In the genomic region with DNA sequence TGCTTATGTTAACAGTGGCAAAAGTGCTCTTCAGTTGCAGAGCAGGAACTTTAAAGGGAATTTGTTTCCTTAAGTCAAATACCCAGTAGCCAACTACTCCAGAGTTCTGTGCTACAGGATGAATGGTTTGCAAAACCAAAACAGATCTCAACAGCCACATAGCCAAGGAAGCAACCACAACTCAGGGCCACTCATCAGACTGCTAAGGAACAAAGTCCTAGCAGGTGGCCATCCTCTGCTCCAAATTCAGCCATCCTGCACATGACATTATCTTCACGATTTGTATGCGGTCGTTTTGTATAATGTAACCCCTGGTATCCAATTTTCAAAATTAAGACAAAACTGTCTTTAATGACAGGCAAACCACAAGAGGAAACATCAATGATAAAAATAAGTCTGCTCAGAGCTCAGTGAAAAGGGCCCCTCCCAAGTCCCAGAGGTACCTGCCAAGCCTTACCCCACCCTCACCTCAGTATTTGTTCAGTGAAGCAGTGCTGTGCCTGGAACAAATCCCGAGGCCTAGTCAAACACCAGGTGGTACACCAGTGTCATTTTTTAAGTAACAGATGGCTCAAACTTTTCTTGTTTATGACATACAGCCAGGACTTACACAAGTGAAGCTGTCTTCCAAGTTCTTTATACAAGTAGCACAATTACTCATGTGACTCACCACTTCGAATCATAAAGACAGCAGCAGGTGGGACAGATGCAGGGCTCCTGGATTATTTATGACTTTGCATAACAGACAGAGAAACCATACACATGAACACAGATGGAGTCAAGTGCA, we compare ENCODE assay signal across 11 mouse cellular contexts.
DNase-seq lines count a peak whose midpoint lies in the region; ATAC-seq and TF ChIP-seq lines count a peak whose summit lies in the region.
"Had no signal": no experiment of that assay in that cellular context is flagged by ENCODE, and none has a peak within 500 bp of the region (broad histone marks: within the 10 kb centered on the region; RNA-seq: fewer than 3 reads in every experiment).

No protein-coding gene starts in this region.

- no peak overlapping the region for H3ac ChIP-seq in C2C12 (ENCODE audit: control insufficient read depth, insufficient read length, low read depth)

- H3K4me3 ChIP-seq in C2C12 (ENCODE audit: insufficient read depth, poor library complexity, severe bottlenecking) = no peak overlapping the region
- H3K4me3 ChIP-seq in limb, embryonic 14.5 days (replicated peaks; ENCODE audit: low read length) = no peak overlapping the region
- H3K4me3 ChIP-seq: midbrain, embryonic 13.5 days had no signal

- no peak overlapping the region for H3K27ac ChIP-seq in limb, embryonic 14.5 days (replicated peaks; ENCODE audit: low read depth, low read length)
- H3K27ac ChIP-seq: hindbrain, postnatal 0 days; midbrain, embryonic 13.5 days had no signal

- no peaks in the 10 kb centered on the region for H3K9me3 ChIP-seq in limb, embryonic 14.5 days (ENCODE audit: control insufficient read depth, low read length)
- H3K9me3 ChIP-seq: midbrain, embryonic 13.5 days had no signal

- H3K27me3 ChIP-seq in C2C12 (ENCODE audit: control insufficient read depth, insufficient read depth, insufficient read length) = no peaks in the 10 kb centered on the region
- H3K27me3 ChIP-seq in limb, embryonic 14.5 days (ENCODE audit: control insufficient read depth, insufficient read depth, low read length) = no peaks in the 10 kb centered on the region
- H3K27me3 ChIP-seq: midbrain, embryonic 13.5 days had no signal

- no peak overlapping the region for H3K9ac ChIP-seq in limb, embryonic 14.5 days (ENCODE audit: low read depth, low read length, severe bottlenecking)
- H3K9ac ChIP-seq: midbrain, embryonic 13.5 days had no signal

- H3K4me2 ChIP-seq in limb, embryonic 14.5 days (replicated peaks; ENCODE audit: low read depth, low read length, severe bottlenecking) = no peak overlapping the region
- H3K4me2 ChIP-seq: midbrain, embryonic 13.5 days had no signal

- no peaks in the 10 kb centered on the region for H3K4me1 ChIP-seq in limb, embryonic 14.5 days (ENCODE audit: control insufficient read depth, insufficient read depth, low read length)
- H3K4me1 ChIP-seq: midbrain, embryonic 13.5 days had no signal

- no peaks in the 10 kb centered on the region for H3K79me3 ChIP-seq in C2C12 (ENCODE audit: low read depth)

- TF ChIP-seq CTCF in C2C12 (IDR thresholded peaks at IDR 0.05; ENCODE audit: control insufficient read depth, insufficient read depth, insufficient read length) = no peak

- no peaks in the 10 kb centered on the region for H3K79me2 ChIP-seq in C2C12 (ENCODE audit: control insufficient read depth, insufficient read depth)

- H3K36me3 ChIP-seq in C2C12 (ENCODE audit: control insufficient read depth, insufficient read depth) = no peaks in the 10 kb centered on the region
- H3K36me3 ChIP-seq in limb, embryonic 14.5 days (ENCODE audit: control insufficient read depth, insufficient read depth, low read length) = no peaks in the 10 kb centered on the region
- H3K36me3 ChIP-seq: midbrain, embryonic 13.5 days had no signal

- ATAC-seq in limb, embryonic 14.5 days (ENCODE audit: low FRiP score, low read depth) = peak; percentile 68
- ATAC-seq: hindbrain, postnatal 0 days; midbrain, embryonic 13.5 days had no signal

- WGBS in limb, embryonic 14.5 days = 70% methylated on average over 5 of the region's 5 CpGs

- intact Hi-C loops in left cerebral cortex, postnatal 25 days (cut with DNase I) = no loop called here
- intact Hi-C loops in left cerebral cortex, postnatal 4 days (cut with DNase I) = no loop called here

- peak; percentile 16 to 43 for DNase-seq in left cerebral cortex, postnatal 25 days (ENCODE audit: low spot score in 2 of 2)
- no peak for DNase-seq in left cerebral cortex, postnatal 4 days
- peak; percentile 23 for DNase-seq in ZHBTc4 (ENCODE audit: low read depth, low spot score)
- peak; percentile 32 for DNase-seq in limb, embryonic 14.5 days (ENCODE audit: low spot score)
- no peak for DNase-seq in adrenal gland, postnatal 14 days
- no peak for DNase-seq in Muller cell, postnatal 12 days (ENCODE audit: inconsistent ontology term)
- no peak for DNase-seq in urinary bladder, postnatal 10 days (ENCODE audit: low spot score)
- DNase-seq: gastrocnemius, postnatal 10 days had no signal

- no peak for TF ChIP-seq POLR2A in limb, embryonic 14.5 days (IDR thresholded peaks at IDR 0.05; ENCODE audit: borderline replicate concordance, extremely low read depth, insufficient read depth, insufficient read length)

TF ChIP-seq in C2C12, 6 proteins besides CTCF, POLR2A, EP300 and RAD21:
- TF ChIP-seq FOSL1 (IDR thresholded peaks at IDR 0.05; ENCODE audit: insufficient read depth, low read length, poor library complexity, severe bottlenecking) (no peak), MYOG (IDR thresholded peaks at IDR 0.05; ENCODE audit: control insufficient read depth, extremely low read depth, insufficient read length) (no peak), CEBPB (IDR thresholded peaks at IDR 0.05; ENCODE audit: low read depth) (peak; percentile 22), MYOD1 (IDR thresholded peaks at IDR 0.05; ENCODE audit: control insufficient read depth, insufficient read length, low read depth) (peak; percentile 94), USF1 (IDR thresholded peaks at IDR 0.05; ENCODE audit: low read depth) (peak; percentile 4), MAX (IDR thresholded peaks at IDR 0.05) (no peak)

Comparison
In these comparisons a context has a peak if more than half of its experiments do, and no peak if none do; other contexts are left out.
1. DNase-seq: peak in left cerebral cortex, postnatal 25 days (2 of 2), ZHBTc4 (single experiment) and limb, embryonic 14.5 days (single experiment); none in left cerebral cortex, postnatal 4 days (single experiment), adrenal gland, postnatal 14 days (single experiment), Muller cell, postnatal 12 days (single experiment) and urinary bladder, postnatal 10 days (single experiment).